ENCODE assay signal across 16 mouse cellular contexts in the genomic region with DNA sequence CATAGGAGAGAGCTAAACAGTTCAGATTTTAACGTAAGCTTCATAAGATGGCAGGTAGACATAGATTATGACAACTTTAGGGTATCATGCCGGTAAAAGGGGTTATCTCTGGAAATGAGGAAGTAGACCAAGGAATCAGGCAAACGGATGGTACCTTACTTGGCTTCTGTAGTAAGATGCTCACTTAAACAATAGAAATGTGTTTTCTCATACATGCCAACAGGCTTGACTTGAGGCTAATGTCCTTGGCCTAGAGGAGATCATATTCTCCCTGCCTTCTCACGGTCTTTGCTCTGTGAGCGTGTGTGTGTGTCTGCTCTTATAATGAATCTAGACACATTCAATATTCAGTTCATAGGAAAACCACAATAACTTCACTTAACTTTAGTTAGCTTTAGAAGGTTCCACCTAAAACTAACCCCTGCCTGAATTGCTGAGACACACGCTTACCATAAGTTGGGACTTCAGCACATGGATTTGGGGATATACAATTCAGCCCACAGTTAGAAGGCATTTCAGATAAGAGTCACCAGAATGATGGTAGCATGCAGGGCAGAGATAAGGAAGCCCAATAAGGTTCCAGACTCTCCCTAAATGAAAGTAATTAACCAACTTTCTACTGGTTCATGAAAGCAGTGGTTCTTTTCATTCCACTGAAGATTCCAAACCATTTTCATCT.
DNase-seq lines count a peak whose midpoint lies in the region; ATAC-seq and TF ChIP-seq lines count a peak whose summit lies in the region.
"Had no signal": no experiment of that assay in that cellular context is flagged by ENCODE, and none has a peak within 500 bp of the region (broad histone marks: within the 10 kb centered on the region; RNA-seq: fewer than 3 reads in every experiment).

No protein-coding gene starts in this region.

- WGBS in intestine, embryonic 15.5 days = 93% methylated on average over 6 of the region's 6 CpGs
- 91% methylated on average over 6 of the region's 6 CpGs for WGBS in intestine, embryonic 16.5 days

- no peaks in the 10 kb centered on the region for H3K9me3 ChIP-seq in intestine, embryonic 15.5 days
- H3K9me3 ChIP-seq in intestine, embryonic 16.5 days (ENCODE audit: control insufficient read depth, low read length) = no peaks in the 10 kb centered on the region
- H3K9me3 ChIP-seq: forebrain, embryonic 13.5 days; heart, embryonic 13.5 days; lung, embryonic 15.5 days; midbrain, embryonic 10.5 days had no signal

- H3K27me3 ChIP-seq in intestine, embryonic 15.5 days (replicated peaks) = no peaks in the 10 kb centered on the region
- no peaks in the 10 kb centered on the region for H3K27me3 ChIP-seq in intestine, embryonic 16.5 days (replicated peaks; ENCODE audit: control insufficient read depth, insufficient read depth, low read length)
- H3K27me3 ChIP-seq: forebrain, embryonic 13.5 days; heart, embryonic 13.5 days; lung, embryonic 15.5 days had no signal

- no peak overlapping the region for H3K4me2 ChIP-seq in intestine, embryonic 15.5 days (replicated peaks)
- no peak overlapping the region for H3K4me2 ChIP-seq in intestine, embryonic 16.5 days (ENCODE audit: low read depth, low read length)
- H3K4me2 ChIP-seq: forebrain, embryonic 13.5 days; heart, embryonic 13.5 days; lung, embryonic 15.5 days had no signal

- no peak for TF ChIP-seq POLR2A in bone marrow macrophage, adult 2 months (IDR thresholded peaks at IDR 0.05; ENCODE audit: borderline replicate concordance, low read depth, low read length)

- no peak for TF ChIP-seq CTCF in bone marrow macrophage, adult 2 months (IDR thresholded peaks at IDR 0.05; ENCODE audit: low read depth, low read length)

- H3K4me3 ChIP-seq in bone marrow macrophage, adult 2 months (ENCODE audit: insufficient read depth, low read length) = 0 out of 2 replicates have a peak overlapping the region, but pooled peaks have one; percentile 14
- no peak overlapping the region for H3K4me3 ChIP-seq in intestine, embryonic 15.5 days (replicated peaks)
- no peak overlapping the region for H3K4me3 ChIP-seq in intestine, embryonic 16.5 days (ENCODE audit: low read length)
- H3K4me3 ChIP-seq: forebrain, embryonic 13.5 days; heart, embryonic 13.5 days; lung, embryonic 15.5 days; midbrain, embryonic 10.5 days had no signal

- H3K27ac ChIP-seq in bone marrow macrophage, adult 2 months (ENCODE audit: insufficient read depth, low read depth, low read length) = peak overlapping the region; percentile 95
- H3K27ac ChIP-seq in intestine, embryonic 15.5 days = no peak overlapping the region
- H3K27ac ChIP-seq in intestine, embryonic 16.5 days (ENCODE audit: low read length) = no peak overlapping the region
- H3K27ac ChIP-seq: forebrain, embryonic 13.5 days; heart, embryonic 13.5 days; lung, embryonic 15.5 days; midbrain, embryonic 10.5 days had no signal

- no peak for DNase-seq in urinary bladder, postnatal 10 days (ENCODE audit: low spot score)
- DNase-seq in cerebellum, adult 8-10 months = no peak
- DNase-seq: cerebellum, adult 18-20 months; heart, postnatal 4 days; kidney, adult 8-10 months; right cerebral cortex, adult 18-20 months had no signal

- peaks cover 23% of the 10 kb centered on the region for H3K4me1 ChIP-seq in bone marrow macrophage, adult 2 months (ENCODE audit: control insufficient read depth, insufficient read depth, low read length)
- H3K4me1 ChIP-seq in intestine, embryonic 15.5 days (replicated peaks) = no peaks in the 10 kb centered on the region
- no peaks in the 10 kb centered on the region for H3K4me1 ChIP-seq in intestine, embryonic 16.5 days (ENCODE audit: control insufficient read depth, insufficient read depth, low read length)
- H3K4me1 ChIP-seq: heart, embryonic 13.5 days; lung, embryonic 15.5 days had no signal

- no peak overlapping the region for H3K9ac ChIP-seq in intestine, embryonic 15.5 days
- no peak overlapping the region for H3K9ac ChIP-seq in intestine, embryonic 16.5 days (ENCODE audit: low read depth, low read length)
- H3K9ac ChIP-seq: forebrain, embryonic 13.5 days; heart, embryonic 13.5 days; lung, embryonic 15.5 days had no signal

- peak; percentile 14 for ATAC-seq in CD4-positive, CD25-positive, alpha-beta regulatory T cell, adult 4 months
- ATAC-seq in hematopoietic stem cell, adult 5-6 weeks (replicated peaks in 1 of 2; ENCODE audit: insufficient read depth in 1 of 2, low FRiP score in 2 of 2, low TSS enrichment in 1 of 2, low read depth in 1 of 2, poor library complexity in 2 of 2, severe bottlenecking in 2 of 2) = peak; percentile 12 to 15; a peak in 1 of 4 replicates
- peak; percentile 31 for ATAC-seq in megakaryocyte, adult 5-6 weeks (ENCODE audit: poor library complexity, severe bottlenecking)
- ATAC-seq in intestine, embryonic 15.5 days = no peak
- no peak for ATAC-seq in intestine, embryonic 16.5 days
- ATAC-seq: forebrain, embryonic 13.5 days had no signal

- H3K36me3 ChIP-seq in intestine, embryonic 15.5 days = no peaks in the 10 kb centered on the region
- H3K36me3 ChIP-seq in intestine, embryonic 16.5 days (ENCODE audit: control insufficient read depth, insufficient read depth, low read length) = no peaks in the 10 kb centered on the region
- H3K36me3 ChIP-seq: heart, embryonic 13.5 days; lung, embryonic 15.5 days; midbrain, embryonic 10.5 days had no signal

Comparison
In these comparisons a context has a peak if more than half of its experiments do, and no peak if none do; other contexts are left out.
1. ATAC-seq: peak in CD4-positive, CD25-positive, alpha-beta regulatory T cell, adult 4 months (single experiment), hematopoietic stem cell, adult 5-6 weeks (2 of 2) and megakaryocyte, adult 5-6 weeks (single experiment); none in intestine, embryonic 15.5 days (single experiment) and intestine, embryonic 16.5 days (single experiment).